Mouse (Mus musculus) liver, postnatal 0 days (tissue): ENCODE data around the gene Polrmt.

ENCODE experiments used
- CTCF ChIP-seq: sonication (generic); IDR thresholded peaks from 2 replicates; pipeline ENCODE4 v1.5.1; 2016; ENCODE audit warnings: antibody characterized with exemption, low read depth
- EP300 ChIP-seq: IDR thresholded peaks from 2 replicates; pipeline ENCODE4 v1.6.1; 2016; ENCODE audit warnings: antibody characterized with exemption, low read depth, mild to moderate bottlenecking

GRCm38 (mm10) chr10:79794491-79794931 is 48.1 kb upstream of the Polrmt start:
- TF ChIP-seq CTCF (no peak), EP300 (no peak)
